Mouse (Mus musculus) urinary bladder, postnatal 10 days (tissue): ENCODE results near the gene Unc93b1.
"Not testable (repeated sequence)": the region's sequence is repeated elsewhere in the genome, so short reads cannot be mapped to it uniquely, and the experiment has no call there.

ENCODE experiments used
- DNase-seq: peaks from one replicate; pipeline ENCODE4 v3.0.0; 2022; ENCODE audit warnings: low spot score

The Unc93b1 gene

GRCm38 (mm10) chr19:3947813-3948212, 12.8 kb downstream of the Unc93b1 start:
- no peak for DNase-seq

GRCm38 (mm10) chr19:3948546-3948945, 13.6 kb downstream of the Unc93b1 start:
- DNase-seq: no peak

GRCm38 (mm10) chr19:3950331-3950730, 15.3 kb downstream of the Unc93b1 start:
- no peak for DNase-seq

- DNase-seq: no peak
Measured at GRCm38 (mm10) chr19:3951461-3951860, 16.5 kb downstream of the Unc93b1 start.

- DNase-seq: no peak
Measured at GRCm38 (mm10) chr19:3952099-3952498, 17.1 kb downstream of the Unc93b1 start.

- DNase-seq: no peak
Measured at GRCm38 (mm10) chr19:3955033-3955432, 20.0 kb downstream of the Unc93b1 start.

- DNase-seq: no peak
Measured at GRCm38 (mm10) chr19:3955804-3956203, 20.8 kb downstream of the Unc93b1 start.

GRCm38 (mm10) chr19:3957296-3958036, 22.5 kb downstream of the Unc93b1 start:
- not testable (repeated sequence) for DNase-seq

GRCm38 (mm10) chr19:3958470-3958869, 23.5 kb downstream of the Unc93b1 start, which contains the start of gene Aldh3b3:
Gene Aldh3b3 (plus strand): TSS chr19:3958645.
- no peak for DNase-seq

- DNase-seq: no peak
Measured at GRCm38 (mm10) chr19:3959030-3959429, 24.0 kb downstream of the Unc93b1 start.

- DNase-seq: no peak
Measured at GRCm38 (mm10) chr19:3960211-3960610, 25.2 kb downstream of the Unc93b1 start.

GRCm38 (mm10) chr19:3961805-3962204, 26.8 kb downstream of the Unc93b1 start:
- not testable (repeated sequence) for DNase-seq

GRCm38 (mm10) chr19:3962469-3962868, 27.5 kb downstream of the Unc93b1 start:
- DNase-seq: no peak

- no peak for DNase-seq
Measured at GRCm38 (mm10) chr19:3964030-3964429, 29.0 kb downstream of the Unc93b1 start.

- DNase-seq: no peak
Measured at GRCm38 (mm10) chr19:3966330-3967075, 31.5 kb downstream of the Unc93b1 start.

GRCm38 (mm10) chr19:3967258-3967657, 32.3 kb downstream of the Unc93b1 start:
- DNase-seq: no peak

GRCm38 (mm10) chr19:3972229-3972628, 37.2 kb downstream of the Unc93b1 start, which contains the start of gene Aldh3b2:
Gene Aldh3b2 (plus strand): TSS chr19:3972328.
- DNase-seq: no peak

GRCm38 (mm10) chr19:3974608-3975007, 39.6 kb downstream of the Unc93b1 start:
- not testable (repeated sequence) for DNase-seq

- DNase-seq: no peak
Measured at GRCm38 (mm10) chr19:3975866-3976265, 40.9 kb downstream of the Unc93b1 start.

- no peak for DNase-seq
Measured at GRCm38 (mm10) chr19:3980309-3980708, 45.3 kb downstream of the Unc93b1 start.

- no peak for DNase-seq
Measured at GRCm38 (mm10) chr19:3980917-3981316, 45.9 kb downstream of the Unc93b1 start.

- DNase-seq: no peak
Measured at GRCm38 (mm10) chr19:3983527-3984200, 48.7 kb downstream of the Unc93b1 start.

- no peak for DNase-seq
Measured at GRCm38 (mm10) chr19:3985261-3985681, 50.3 kb downstream of the Unc93b1 start.
